Mouse (Mus musculus) ES-E14 (cell line): Measurements from ENCODE around the gene Pdgfd. TPM values are rescaled to one million over a fixed set of nuclear protein-coding genes. Genes with fewer than 3 reads are reported as not detected.

Experiments
- DNase-seq: peaks from one replicate; pipeline ENCODE4 v3.0.0-alpha.2; 2013; ENCODE audit warnings: low read depth, low spot score
- H3K27ac ChIP-seq: 2 replicates; pipeline ENCODE4 v1.5.1; 2012; ENCODE audit warnings: low read depth, mild to moderate bottlenecking, low read length, moderate library complexity, mixed read lengths; ENCODE audit not compliant: poor library complexity, insufficient read depth, severe bottlenecking
- H3K36me3 ChIP-seq: 2 replicates; pipeline ENCODE4 v1.6.1; 2012; ENCODE audit warnings: mild to moderate bottlenecking, low read length, moderate library complexity, mixed read lengths; ENCODE audit not compliant: control insufficient read depth, poor library complexity, insufficient read depth, severe bottlenecking
- H3K4me1 ChIP-seq, 2 experiments: fragments of 150-350 bp in 1 of 2; sonication (generic) in 1 of 2; 2 replicates each; pipeline ENCODE4 v1.6.1; 2012; ENCODE audit warnings: low read length in 2 of 2, mild to moderate bottlenecking in 1 of 2, mixed read lengths in 1 of 2; ENCODE audit not compliant: control insufficient read depth in 2 of 2, insufficient read depth in 2 of 2, poor library complexity in 1 of 2
- H3K4me3 ChIP-seq, 2 experiments: fragments of 150-350 bp in 1 of 2; sonication (generic) in 1 of 2; 2 replicates each; pipeline ENCODE4 v1.5.1; 2012; ENCODE audit warnings: low read length in 2 of 2, low read depth in 1 of 2, mild to moderate bottlenecking in 1 of 2, mixed read lengths in 1 of 2; ENCODE audit not compliant: insufficient read depth in 1 of 2, poor library complexity in 1 of 2, severe bottlenecking in 1 of 2
- H3K9ac ChIP-seq: 2 replicates; pipeline ENCODE4 v1.6.1; 2012; ENCODE audit warnings: low read depth, mild to moderate bottlenecking, low read length, mixed read lengths; ENCODE audit not compliant: poor library complexity, insufficient read depth, severe bottlenecking
- H3K9me3 ChIP-seq: fragments of 150-350 bp; sonication (generic); 2 replicates; pipeline ENCODE4 v1.6.1; 2012; ENCODE audit warnings: low read depth, mild to moderate bottlenecking, low read length; ENCODE audit not compliant: control insufficient read depth, insufficient read depth
- CHD2 ChIP-seq: IDR thresholded peaks from 2 replicates; pipeline ENCODE4 v1.6.1; 2014; ENCODE audit warnings: mild to moderate bottlenecking, low read depth, low read length, inconsistent platforms
- HCFC1 ChIP-seq: IDR thresholded peaks from 2 replicates; pipeline ENCODE4 v1.6.1; 2012; ENCODE audit warnings: low read length, inconsistent platforms, borderline replicate concordance; ENCODE audit not compliant: insufficient read depth
- MAFK ChIP-seq: IDR thresholded peaks from 2 replicates; pipeline ENCODE4 v1.6.1; 2014; ENCODE audit warnings: mild to moderate bottlenecking, low read depth, low read length, inconsistent platforms; ENCODE audit not compliant: insufficient read depth
- ZC3H11A ChIP-seq: IDR thresholded peaks from 2 replicates; pipeline ENCODE4 v1.6.1; 2012; ENCODE audit warnings: low read depth, mild to moderate bottlenecking, inconsistent platforms, low read length, borderline replicate concordance
- ZNF384 ChIP-seq: IDR thresholded peaks from 2 replicates; pipeline ENCODE4 v1.6.1; 2012; ENCODE audit warnings: low read depth, low read length, inconsistent platforms
- in situ Hi-C, 2 experiments: fragments of 600-800 bp; cut with MboI; formaldehyde crosslinking; loops; one replicate each; pipeline ENCODE4 v1.15.1; 2025; ENCODE audit warnings: low sequenced_read_pairs in 2 of 2, inconsistent platforms in 1 of 2; ENCODE audit not compliant: unreplicated experiment in 2 of 2
- total RNA-seq: library from RNA; depleted of rRNA; stranded (reverse); fragments of 300-350 nt; gene quantifications from 2 replicates; pipeline ENCODE4 v1.2.3, GENCODE M21; 2012; rRNA removed

The Pdgfd gene
- total RNA-seq, 1 experiment = 0.76 TPM

- Histone ChIP-seq H3K36me3 (no peaks in the 10 kb centered on the region), H3K4me3 (no peak overlapping the region), H3K9ac (no peak overlapping the region), H3K4me1 (no peaks in the 10 kb centered on the region), H3K9me3 (no peaks in the 10 kb centered on the region), H3K27ac (no peak overlapping the region)
- TF ChIP-seq HCFC1 (no peak), ZNF384 (no peak), ZC3H11A (no peak), CHD2 (no peak), MAFK (no peak)
- no peak for DNase-seq
- in situ Hi-C loops = no loop called here
These were observed 239.6 kb downstream of the Pdgfd start for GRCm38 (mm10) chr9:6407972-6408371.

DNA sequence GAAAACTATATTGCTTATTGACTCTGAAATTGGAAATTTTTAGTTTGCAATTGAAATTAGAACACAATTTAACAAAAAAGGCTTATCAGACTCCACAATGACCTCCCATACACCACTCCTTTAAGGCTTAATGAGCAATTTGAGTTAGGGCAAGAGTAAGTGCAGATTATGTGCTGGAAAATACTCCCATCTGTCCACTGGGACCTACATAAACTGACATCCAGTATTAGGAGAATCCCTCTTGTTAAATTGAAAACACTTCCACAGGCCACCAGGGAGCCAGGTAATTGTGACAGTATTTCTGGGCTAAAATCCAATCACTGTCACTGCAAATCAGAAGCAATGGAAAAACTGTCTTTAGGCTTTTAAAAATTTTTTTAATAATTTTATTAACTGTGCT is 256.2 kb downstream of the Pdgfd start:
- no peak overlapping the region for H3K27ac ChIP-seq
- TF ChIP-seq HCFC1 = no peak
- TF ChIP-seq ZC3H11A = no peak
- TF ChIP-seq CHD2 = no peak
- no peak for TF ChIP-seq MAFK
- no peak for TF ChIP-seq ZNF384
- no peaks in the 10 kb centered on the region for H3K9me3 ChIP-seq
- no peaks in the 10 kb centered on the region for H3K36me3 ChIP-seq
- in situ Hi-C loops = no loop called here
- no peak overlapping the region for H3K4me3 ChIP-seq
- no peaks in the 10 kb centered on the region for H3K4me1 ChIP-seq
- H3K9ac ChIP-seq = no peak overlapping the region
- no peak for DNase-seq

Other genes with a start within 250 kb of the Pdgfd start
- gene Ddi1, start 101.3 kb downstream of the Pdgfd start, total RNA-seq = not detected in 2 replicates